Mouse (Mus musculus) kidney, embryonic 15.5 days (tissue): ENCODE results near the gene Myo3b. TPM values are rescaled to one million over a fixed set of nuclear protein-coding genes. Genes with fewer than 3 reads are reported as not detected.
"Not testable (repeated sequence)": the region's sequence is repeated elsewhere in the genome, so short reads cannot be mapped to it uniquely, and the experiment has no call there.

ENCODE experiments used
- ATAC-seq: fragments of 200-750 bp; cut with Nextera tagmentation; replicated peaks from 2 replicates; pipeline ENCODE4 v1.8.0; 2017; ENCODE audit warnings: moderate TSS enrichment; ENCODE audit not compliant: low FRiP score
- H3K27ac ChIP-seq: fragments of 300-500 bp; sonication (generic); 2 replicates; pipeline ENCODE4 v1.5.1; 2015; ENCODE audit warnings: mild to moderate bottlenecking, inconsistent platforms
- H3K27me3 ChIP-seq: fragments of 300-500 bp; sonication (generic); 2 replicates; pipeline ENCODE4 v1.6.1; 2015; ENCODE audit warnings: inconsistent platforms
- H3K36me3 ChIP-seq: fragments of 300-500 bp; sonication (generic); 2 replicates; pipeline ENCODE4 v1.6.1; 2015; ENCODE audit warnings: inconsistent platforms
- H3K4me1 ChIP-seq: fragments of 300-500 bp; sonication (generic); 2 replicates; pipeline ENCODE4 v1.6.1; 2015; ENCODE audit warnings: inconsistent platforms
- H3K4me2 ChIP-seq: fragments of 300-500 bp; sonication (generic); 2 replicates; pipeline ENCODE4 v1.6.1; 2015; ENCODE audit warnings: moderate library complexity, mild to moderate bottlenecking, inconsistent platforms
- H3K4me3 ChIP-seq: fragments of 300-500 bp; sonication (generic); replicated peaks from 2 replicates; pipeline ENCODE4 v1.5.1; 2015; ENCODE audit warnings: mild to moderate bottlenecking, inconsistent platforms
- H3K9ac ChIP-seq: fragments of 300-500 bp; sonication (generic); 2 replicates; pipeline ENCODE4 v1.6.1; 2015; ENCODE audit warnings: mild to moderate bottlenecking, inconsistent platforms
- H3K9me3 ChIP-seq: fragments of 300-500 bp; sonication (generic); replicated peaks from 2 replicates; pipeline ENCODE4 v1.6.1; 2016; ENCODE audit warnings: inconsistent platforms
- WGBS: fragments of 180-500 bp; shearing (Covaris S2); methylation state at CpG from one replicate; pipeline ENCODE4 v1.1.7; 2015; ENCODE audit warnings: mixed read lengths; 5-methylcytosine and 5-hydroxymethylcytosine counted together
- polyA plus RNA-seq: library from polyadenylated mRNA; unstranded; fragments of >200 nt; fragmentation: Nextera tagmentation; extraction: Ambion mirVana; gene quantifications from 2 replicates; pipeline ENCODE4 v1.2.1, GENCODE M21; 2015

Gene Myo3b
- polyA plus RNA-seq = 0.43 and 0.44 TPM in 2 replicates

GRCm38 (mm10) chr2:70038752-70039151 is at the start of gene Myo3b:
Myo3b (plus strand) TSS chr2:70039126.
- ATAC-seq = no peak
- no peak within 1 kb of the TSS for H3K4me3 ChIP-seq
- no peaks in the 10 kb centered on the region for H3K9me3 ChIP-seq
- H3K4me1 ChIP-seq = peaks cover 10% of the 10 kb centered on the region; the same call in 1 of the 2 replicates
- H3K9ac ChIP-seq = no peak within 1 kb of the TSS
- H3K27me3 ChIP-seq = no peaks in the 10 kb centered on the region
- no peak within 1 kb of the TSS for H3K4me2 ChIP-seq
- H3K36me3 ChIP-seq = no peaks in the 10 kb centered on the region
- H3K27ac ChIP-seq = no peak within 1 kb of the TSS
- 34% methylated on average over 7 of the region's 7 CpGs for WGBS

GRCm38 (mm10) chr2:69989224-69989623 is 49.7 kb upstream of the Myo3b start:
- H3K27ac ChIP-seq = no peak overlapping the region
- no peaks in the 10 kb centered on the region for H3K4me1 ChIP-seq
- no peaks in the 10 kb centered on the region for H3K27me3 ChIP-seq
- no peak overlapping the region for H3K4me3 ChIP-seq
- WGBS = 94% methylated on average over 6 of the region's 6 CpGs
- peaks cover 58% of the 10 kb centered on the region for H3K36me3 ChIP-seq
- no peak for ATAC-seq
- H3K9me3 ChIP-seq = no peaks in the 10 kb centered on the region
- no peak overlapping the region for H3K4me2 ChIP-seq
- H3K9ac ChIP-seq = no peak overlapping the region

- H3K4me3 ChIP-seq = no peak overlapping the region
- peaks cover 56% of the 10 kb centered on the region for H3K36me3 ChIP-seq
- no peak overlapping the region for H3K9ac ChIP-seq
- no peaks in the 10 kb centered on the region for H3K27me3 ChIP-seq
- H3K9me3 ChIP-seq = no peaks in the 10 kb centered on the region
- 56% methylated on average over 2 of the region's 2 CpGs for WGBS
- ATAC-seq = no peak
- H3K27ac ChIP-seq = no peak overlapping the region
- H3K4me2 ChIP-seq = no peak overlapping the region
- H3K4me1 ChIP-seq = no peaks in the 10 kb centered on the region
These were observed 48.3 kb upstream of the Myo3b start for GRCm38 (mm10) chr2:69990647-69991046.

- 90% methylated on average over 3 of the region's 3 CpGs for WGBS
- not testable (repeated sequence) for H3K9ac ChIP-seq
These were observed 44.7 kb upstream of the Myo3b start for GRCm38 (mm10) chr2:69994082-69994736.

GRCm38 (mm10) chr2:69994779-69995178 is 44.1 kb upstream of the Myo3b start:
- no peak overlapping the region for H3K4me2 ChIP-seq
- no peaks in the 10 kb centered on the region for H3K27me3 ChIP-seq
- no peak overlapping the region for H3K4me3 ChIP-seq
- peaks cover 63% of the 10 kb centered on the region for H3K36me3 ChIP-seq
- no peak overlapping the region for H3K27ac ChIP-seq
- no peak overlapping the region for H3K9ac ChIP-seq
- no peaks in the 10 kb centered on the region for H3K9me3 ChIP-seq
- no peak for ATAC-seq
- H3K4me1 ChIP-seq = no peaks in the 10 kb centered on the region
- WGBS = 67% methylated on average over 2 of the region's 2 CpGs

More at GRCm38 (mm10) chr2:69994082-69994736, 44.7 kb upstream of the Myo3b start:
- not testable (repeated sequence) for H3K27me3 ChIP-seq, ATAC-seq, H3K4me3 ChIP-seq, H3K4me1 ChIP-seq, H3K4me2 ChIP-seq, H3K27ac ChIP-seq, H3K9me3 ChIP-seq
- peaks cover 67% of the 10 kb centered on the region for H3K36me3 ChIP-seq

GRCm38 (mm10) chr2:69999097-69999770 is 39.7 kb upstream of the Myo3b start:
- WGBS = 91% methylated on average over 7 of the region's 7 CpGs
- Histone ChIP-seq H3K27me3 (no peaks in the 10 kb centered on the region), H3K4me3 (no peak overlapping the region), H3K9ac (no peak overlapping the region), H3K4me2 (no peak overlapping the region), H3K27ac (no peak overlapping the region), H3K9me3 (no peaks in the 10 kb centered on the region), H3K36me3 (peaks cover 59% of the 10 kb centered on the region), H3K4me1 (no peaks in the 10 kb centered on the region)
- ATAC-seq = no peak

GRCm38 (mm10) chr2:70000316-70000715 is 38.6 kb upstream of the Myo3b start:
- Histone ChIP-seq H3K9ac (no peak overlapping the region), H3K4me3 (no peak overlapping the region), H3K36me3 (peaks cover 58% of the 10 kb centered on the region), H3K27me3 (no peaks in the 10 kb centered on the region), H3K27ac (no peak overlapping the region), H3K4me2 (no peak overlapping the region), H3K9me3 (no peaks in the 10 kb centered on the region), H3K4me1 (no peaks in the 10 kb centered on the region)
- ATAC-seq = no peak
- 92% methylated on average over 6 of the region's 6 CpGs for WGBS

- peaks cover 49% of the 10 kb centered on the region for H3K36me3 ChIP-seq
- H3K4me2 ChIP-seq = no peak overlapping the region
- no peaks in the 10 kb centered on the region for H3K27me3 ChIP-seq
- no peak overlapping the region for H3K4me3 ChIP-seq
- ATAC-seq = no peak
- no peak overlapping the region for H3K9ac ChIP-seq
- 95% methylated on average over 2 of the region's 2 CpGs for WGBS
- no peak overlapping the region for H3K27ac ChIP-seq
- no peaks in the 10 kb centered on the region for H3K9me3 ChIP-seq
- no peaks in the 10 kb centered on the region for H3K4me1 ChIP-seq
These were observed 32.4 kb upstream of the Myo3b start for GRCm38 (mm10) chr2:70006492-70006891.

GRCm38 (mm10) chr2:70012941-70013340 is 26.0 kb upstream of the Myo3b start:
- Histone ChIP-seq H3K27ac (no peak overlapping the region), H3K4me3 (no peak overlapping the region), H3K9ac (no peak overlapping the region), H3K4me2 (no peak overlapping the region), H3K4me1 (no peaks in the 10 kb centered on the region), H3K36me3 (peaks cover 55% of the 10 kb centered on the region), H3K27me3 (no peaks in the 10 kb centered on the region), H3K9me3 (no peaks in the 10 kb centered on the region)
- 97% methylated on average over 8 of the region's 8 CpGs for WGBS
- ATAC-seq = no peak

- no peak overlapping the region for H3K27ac ChIP-seq
- no peak overlapping the region for H3K4me2 ChIP-seq
- 71% methylated on average over 6 of the region's 6 CpGs for WGBS
- ATAC-seq = no peak
- H3K27me3 ChIP-seq = no peaks in the 10 kb centered on the region
- H3K9me3 ChIP-seq = no peaks in the 10 kb centered on the region
- H3K4me3 ChIP-seq = no peak overlapping the region
- peaks cover 68% of the 10 kb centered on the region for H3K36me3 ChIP-seq
- H3K9ac ChIP-seq = no peak overlapping the region
- no peaks in the 10 kb centered on the region for H3K4me1 ChIP-seq
These were observed 20.7 kb upstream of the Myo3b start for GRCm38 (mm10) chr2:70018236-70018635.

- 91% methylated on average over 2 of the region's 2 CpGs for WGBS
- H3K27ac ChIP-seq = no peak overlapping the region
- no peak overlapping the region for H3K4me2 ChIP-seq
- ATAC-seq = no peak
- H3K27me3 ChIP-seq = no peaks in the 10 kb centered on the region
- no peaks in the 10 kb centered on the region for H3K9me3 ChIP-seq
- H3K4me3 ChIP-seq = no peak overlapping the region
- no peaks in the 10 kb centered on the region for H3K4me1 ChIP-seq
- no peak overlapping the region for H3K9ac ChIP-seq
- peaks cover 38% of the 10 kb centered on the region for H3K36me3 ChIP-seq
These were observed 14.5 kb upstream of the Myo3b start for GRCm38 (mm10) chr2:70024454-70024853.

GRCm38 (mm10) chr2:70025711-70026110 is 13.2 kb upstream of the Myo3b start:
- H3K4me2 ChIP-seq = no peak overlapping the region
- H3K36me3 ChIP-seq = peaks cover 33% of the 10 kb centered on the region
- H3K27me3 ChIP-seq = no peaks in the 10 kb centered on the region
- H3K4me1 ChIP-seq = no peaks in the 10 kb centered on the region
- no peaks in the 10 kb centered on the region for H3K9me3 ChIP-seq
- no peak overlapping the region for H3K4me3 ChIP-seq
- H3K27ac ChIP-seq = no peak overlapping the region
- 92% methylated on average over 5 of the region's 5 CpGs for WGBS
- H3K9ac ChIP-seq = no peak overlapping the region
- ATAC-seq = no peak
